Mouse (Mus musculus): ENCODE measurements at regions not wholly inside any gene's neighbourhood (a gene's known extent, or its start where the extent isn't known, plus 50 kb on each side); places are given as distances from the start of the nearest gene placed in this dataset.

DNA sequence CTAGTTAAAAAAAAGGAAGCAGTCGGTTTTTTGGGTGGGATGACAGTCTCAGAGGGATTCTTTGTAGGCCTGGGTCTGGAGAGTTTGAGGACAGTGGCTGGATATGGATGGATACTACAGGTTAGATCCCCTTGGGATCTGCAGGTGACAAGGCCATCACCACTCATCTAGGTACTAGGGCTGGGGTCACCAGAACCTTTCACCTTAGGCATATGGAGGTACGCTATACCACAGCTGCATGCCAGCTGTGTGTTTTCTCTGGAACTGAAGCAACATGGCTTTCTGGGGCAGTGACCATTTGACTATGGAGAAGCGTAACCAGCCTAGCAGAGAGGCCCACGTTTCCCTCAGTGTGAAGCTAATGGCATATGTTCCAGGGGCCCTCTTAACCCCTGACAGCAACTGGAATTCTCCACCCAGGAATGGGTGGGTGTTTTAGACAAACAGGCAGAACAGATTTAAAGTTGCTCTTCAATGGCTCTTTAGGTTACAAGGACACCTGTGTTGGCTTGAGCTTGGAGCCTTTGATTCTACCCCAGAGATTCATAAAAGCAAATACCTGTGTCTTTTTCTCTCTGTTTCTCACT lies 118.8 kb downstream of the Ndfip2 start:
- TF ChIP-seq CTCF (IDR thresholded peaks at IDR 0.05; ENCODE audit: low read depth, low read length) (no peak), EP300 (IDR thresholded peaks at IDR 0.05; ENCODE audit: insufficient read depth, low read depth, low read length) (no peak)
